Mouse (Mus musculus) olfactory bulb, adult 2 months (tissue): ENCODE measurements around the gene Men1. TPM values are rescaled to one million over a fixed set of nuclear protein-coding genes. Genes with fewer than 3 reads are reported as not detected.

ENCODE experiments used
- H3K27ac ChIP-seq: fragments of 200-500 bp; 2 replicates; pipeline ENCODE4 v1.5.1; 2012; ENCODE audit warnings: low read depth, low read length; ENCODE audit not compliant: insufficient read depth
- H3K4me1 ChIP-seq: fragments of 200-500 bp; 2 replicates; pipeline ENCODE4 v1.6.1; 2012; ENCODE audit warnings: low read length; ENCODE audit not compliant: control insufficient read depth, insufficient read depth
- H3K4me3 ChIP-seq: fragments of 200-500 bp; 2 replicates; pipeline ENCODE4 v1.5.1; 2012; ENCODE audit warnings: mild to moderate bottlenecking, low read depth, low read length, moderate library complexity; ENCODE audit not compliant: insufficient read depth
- CTCF ChIP-seq: fragments of 200-500 bp; IDR thresholded peaks from 2 replicates; pipeline ENCODE4 v1.5.1; 2012; ENCODE audit warnings: low read depth, mild to moderate bottlenecking, low read length, moderate library complexity; ENCODE audit not compliant: insufficient read depth
- POLR2A ChIP-seq: fragments of 200-500 bp; IDR thresholded peaks from 2 replicates; pipeline ENCODE4 v1.6.1; 2012; ENCODE audit warnings: mild to moderate bottlenecking, low read depth, low read length, moderate library complexity; ENCODE audit not compliant: insufficient read depth
- WGBS: fragments of 180-500 bp; shearing (Covaris S2); methylation state at CpG from one replicate; pipeline ENCODE4 v1.1.7; 2018; 5-methylcytosine and 5-hydroxymethylcytosine counted together
- polyA plus RNA-seq: library from polyadenylated mRNA; stranded (reverse); fragments of >200 nt; gene quantifications from 2 replicates; pipeline ENCODE4 v1.2.4, GENCODE M21; 2012; ENCODE audit warnings: low replicate concordance; ENCODE audit not compliant: missing spikeins, insufficient read depth, insufficient read length

The Men1 gene
- polyA plus RNA-seq, 1 experiment, result not detected

- Histone ChIP-seq H3K4me1 (peaks cover 13% of the 10 kb centered on the region), H3K4me3 (no peak overlapping the region), H3K27ac (no peak overlapping the region)
- TF ChIP-seq POLR2A (no peak), CTCF (no peak)
- 63% methylated on average over 2 of the region's 2 CpGs for WGBS
Observed at GRCm38 (mm10) chr19:6370175-6370574, 35.4 kb downstream of the Men1 start.

GRCm38 (mm10) chr19:6372433-6372832 lies 37.7 kb downstream of the Men1 start:
- peaks cover 25% of the 10 kb centered on the region for H3K4me1 ChIP-seq
- H3K27ac ChIP-seq, result no peak overlapping the region
- no peak for TF ChIP-seq CTCF
- TF ChIP-seq POLR2A, result no peak
- no peak overlapping the region for H3K4me3 ChIP-seq
- WGBS, result 80% methylated on average over 3 of the region's 3 CpGs

- Histone ChIP-seq H3K4me1 (peaks cover 28% of the 10 kb centered on the region), H3K27ac (no peak overlapping the region), H3K4me3 (no peak overlapping the region)
- TF ChIP-seq CTCF (no peak; the same call in 1 of the 2 replicates), POLR2A (no peak)
- 43% methylated on average over 12 of the region's 12 CpGs for WGBS
Observed at GRCm38 (mm10) chr19:6373539-6374400, 39.0 kb downstream of the Men1 start.

DNA sequence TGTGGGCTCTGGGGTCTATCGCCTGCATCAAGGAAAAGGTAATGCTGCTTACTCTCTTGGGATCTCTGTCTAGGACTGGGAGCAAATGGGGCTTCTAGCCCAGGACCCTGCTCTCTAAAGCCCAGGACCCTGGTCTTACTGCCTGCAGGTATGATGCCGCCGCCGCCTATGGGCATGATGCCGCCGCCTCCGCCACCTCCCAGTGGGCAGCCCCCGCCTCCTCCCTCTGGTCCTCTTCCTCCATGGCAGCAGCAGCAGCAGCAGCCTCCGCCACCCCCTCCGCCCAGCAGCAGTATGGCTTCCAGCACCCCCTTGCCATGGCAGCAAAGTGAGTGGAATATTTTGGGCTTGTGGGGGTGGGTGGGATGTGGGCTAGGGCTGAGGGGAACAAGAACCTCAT lies 39.8 kb downstream of the Men1 start:
- H3K4me3 ChIP-seq, result no peak overlapping the region
- no peak overlapping the region for H3K27ac ChIP-seq
- 81% methylated on average over 10 of the region's 10 CpGs for WGBS
- TF ChIP-seq CTCF, result no peak
- TF ChIP-seq POLR2A, result no peak
- H3K4me1 ChIP-seq, result peaks cover 28% of the 10 kb centered on the region

GRCm38 (mm10) chr19:6375423-6376254 lies 40.9 kb downstream of the Men1 start:
- 80% methylated on average over 42 of the region's 42 CpGs for WGBS

GRCm38 (mm10) chr19:6376255-6376564 lies 41.4 kb downstream of the Men1 start:
- Histone ChIP-seq H3K27ac (no peak overlapping the region), H3K4me1 (peaks cover 28% of the 10 kb centered on the region), H3K4me3 (no peak overlapping the region)
- TF ChIP-seq CTCF, result peak; percentile 62; the same call in 1 of the 2 replicates
- TF ChIP-seq POLR2A, result no peak
- WGBS, result 63% methylated on average over 14 of the region's 14 CpGs

More at GRCm38 (mm10) chr19:6375423-6376254, 40.9 kb downstream of the Men1 start:
- Histone ChIP-seq H3K27ac (no peak overlapping the region), H3K4me3 (no peak overlapping the region), H3K4me1 (peaks cover 28% of the 10 kb centered on the region)
- TF ChIP-seq POLR2A, result no peak
- no peak for TF ChIP-seq CTCF

DNA sequence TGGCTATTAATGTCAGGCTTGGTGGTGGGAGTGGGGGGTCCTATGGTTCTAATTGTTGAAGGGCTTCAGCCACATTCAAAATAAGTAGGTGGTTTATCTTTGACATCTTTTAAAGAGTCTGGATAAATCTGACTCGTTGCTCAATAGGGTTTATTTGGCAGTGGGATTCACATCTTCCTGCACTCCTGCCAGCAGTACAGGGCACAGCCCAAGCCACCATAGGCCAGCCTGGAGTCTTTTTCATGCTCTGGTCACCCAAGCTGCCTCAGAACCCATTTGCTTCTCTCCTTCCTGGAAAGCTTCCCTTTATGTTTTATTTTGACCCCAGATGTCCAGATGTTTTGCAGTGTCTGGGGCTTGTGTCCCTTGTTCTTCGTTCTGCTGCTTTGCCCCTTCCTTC lies 41.9 kb downstream of the Men1 start:
- no peak for TF ChIP-seq CTCF
- no peak for TF ChIP-seq POLR2A
- no peak overlapping the region for H3K4me3 ChIP-seq
- H3K27ac ChIP-seq, result no peak overlapping the region
- H3K4me1 ChIP-seq, result peaks cover 28% of the 10 kb centered on the region
- 37% methylated on average over 2 of the region's 2 CpGs for WGBS

DNA sequence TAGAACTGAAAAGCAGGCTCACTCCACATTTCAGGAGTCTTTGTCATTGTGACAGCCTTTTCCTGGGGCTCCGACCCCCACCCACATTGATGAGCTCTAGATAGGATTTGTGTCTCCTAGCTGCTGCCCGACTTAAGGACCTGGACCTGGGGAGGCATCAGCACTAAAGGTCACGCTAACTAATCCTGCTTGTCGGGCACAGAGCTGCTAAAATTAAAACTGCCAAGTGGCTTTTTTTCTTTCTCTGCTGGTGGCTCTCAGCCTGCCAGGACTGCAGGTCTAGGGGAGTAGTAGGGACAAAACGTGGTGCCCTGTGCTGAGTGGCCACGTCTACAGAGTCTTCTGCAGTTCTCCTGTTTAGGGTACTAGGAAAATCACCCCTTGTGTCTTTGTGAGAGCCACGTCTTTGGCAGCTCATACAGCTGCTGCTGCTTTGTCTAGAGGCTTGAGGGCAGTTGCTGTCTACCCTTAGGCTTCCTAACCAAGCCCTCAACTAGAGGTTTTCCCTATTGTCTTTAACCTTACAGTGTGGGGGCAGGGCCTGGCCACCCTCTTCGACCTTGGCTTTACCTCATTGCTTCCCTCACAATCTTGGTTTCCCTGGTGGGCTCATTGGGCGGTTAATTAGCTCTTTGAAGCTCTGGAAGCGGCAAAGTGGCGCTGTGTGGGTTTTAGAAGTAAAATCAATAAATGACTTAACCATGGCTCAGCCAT lies 42.7 kb downstream of the Men1 start:
- no peak overlapping the region for H3K27ac ChIP-seq
- no peak overlapping the region for H3K4me3 ChIP-seq
- 28% methylated on average over 11 of the region's 11 CpGs for WGBS
- H3K4me1 ChIP-seq, result peaks cover 28% of the 10 kb centered on the region
- TF ChIP-seq POLR2A (no peak), CTCF (no peak)
